Mouse (Mus musculus): ENCODE measurements around the gene Clec4a1.
A peak's percentile ranks its signal among the peaks of the same experiment; 100 is the strongest.

Clec4a1 gene

GRCm38 (mm10) chr6:122921451-122921850 lies at the start of gene Clec4a1:
Clec4a1 (plus strand) TSS chr6:122921848.
- no peak for DNase-seq (ENCODE audit: low spot score in 2 of 2)

DNA sequence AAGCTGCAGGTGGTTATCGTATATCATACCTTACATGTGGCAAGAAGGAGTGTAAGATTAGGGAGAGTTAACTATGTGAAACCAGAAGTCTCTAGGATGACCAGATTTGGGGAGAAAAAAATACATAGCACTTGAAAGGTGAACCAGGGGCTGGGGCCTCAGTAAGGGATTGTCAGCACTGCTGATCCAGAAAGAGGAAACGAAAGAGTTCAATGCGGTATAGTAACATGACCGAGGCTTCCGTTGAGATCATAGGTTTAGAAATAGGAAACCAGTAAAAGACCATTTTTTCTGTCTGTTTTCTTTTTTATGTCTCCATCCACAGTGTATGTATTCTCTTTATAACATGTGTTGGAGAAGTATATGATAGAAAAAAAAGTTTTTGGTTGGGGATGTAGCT lies 48.8 kb upstream of the Clec4a1 start:
- DNase-seq (ENCODE audit: low spot score in 2 of 2): no peak

DNA sequence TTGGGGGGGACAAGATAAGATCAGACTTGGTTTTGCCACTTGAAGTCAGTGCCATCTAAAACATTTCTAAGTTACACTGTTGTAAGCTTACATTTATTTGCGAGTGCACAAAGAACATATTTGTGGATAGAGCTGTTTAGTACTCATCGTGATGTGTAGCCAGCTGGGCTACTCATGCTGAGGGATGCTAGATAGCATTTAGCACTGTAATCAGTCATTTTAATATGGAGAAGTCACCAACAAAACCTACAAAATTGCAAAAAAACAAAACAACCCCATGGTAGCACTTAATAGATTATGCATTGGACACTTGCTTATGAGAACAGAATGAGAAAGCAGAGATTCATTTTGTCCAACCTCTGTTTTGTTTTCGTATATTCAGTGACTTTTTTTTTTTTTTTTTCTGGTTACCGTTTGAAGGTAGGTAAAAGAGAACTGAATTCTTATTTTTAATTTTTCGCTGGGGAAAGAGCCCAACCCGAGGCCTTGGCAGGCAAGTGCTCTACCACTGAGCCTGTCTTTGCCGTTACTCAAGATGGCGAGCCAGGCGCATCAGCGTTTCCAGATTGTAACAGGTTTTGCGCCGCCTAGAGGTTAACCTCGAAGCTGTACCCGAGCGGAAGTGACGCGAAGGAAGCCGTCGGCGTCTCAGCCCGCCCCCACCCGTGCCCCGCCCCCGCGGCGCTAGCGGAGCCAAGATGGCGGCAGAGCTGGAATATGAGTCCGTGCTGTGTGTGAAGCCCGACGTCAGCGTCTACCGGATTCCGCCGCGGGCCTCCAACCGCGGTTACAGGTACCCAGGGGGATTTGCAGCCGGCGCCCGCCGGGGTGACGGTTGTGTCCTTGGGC lies 47.6 kb upstream of the Clec4a1 start, which contains the start of gene Necap1:
Gene Necap1, plus strand, starts transcription at position 604 of the 849 bp plus-strand sequence.
- DNase-seq (ENCODE audit: low spot score in 2 of 2): peak; percentile 93 to 98

DNA sequence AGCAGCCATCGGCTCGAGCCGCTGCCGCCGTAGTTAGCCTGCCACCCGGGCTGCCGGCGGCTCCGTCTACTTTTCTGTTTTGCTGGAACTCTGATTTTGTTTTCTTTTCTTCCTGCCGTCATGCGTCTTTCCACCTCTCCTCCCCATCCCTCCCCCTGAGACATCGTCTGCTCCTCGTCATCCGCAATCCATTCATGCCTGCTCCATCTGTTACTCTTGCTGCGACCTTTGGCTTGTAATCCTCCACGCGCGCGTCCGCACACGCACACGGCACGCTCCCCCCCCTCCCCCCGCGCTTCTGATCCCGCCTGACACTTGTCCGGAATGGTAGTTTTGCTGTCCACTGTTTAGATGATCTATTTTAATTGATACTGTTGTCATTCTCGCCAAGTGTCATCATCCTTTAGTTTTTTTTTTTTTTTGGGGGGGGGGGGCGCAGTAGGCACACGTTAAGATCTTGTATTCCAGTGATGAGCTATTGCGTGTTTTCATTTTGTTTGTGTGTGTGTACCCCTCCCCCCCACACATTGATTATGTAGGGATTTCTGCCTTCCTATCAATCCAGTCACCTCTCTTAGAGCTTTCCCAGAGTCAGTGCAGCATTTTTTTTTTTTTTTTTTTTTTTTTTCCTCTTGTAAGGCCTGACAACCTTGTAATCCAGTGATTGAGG lies 46.8 kb upstream of the Clec4a1 start:
- DNase-seq (ENCODE audit: low spot score in 2 of 2): no peak

GRCm38 (mm10) chr6:122879141-122879735 lies 42.4 kb upstream of the Clec4a1 start:
- DNase-seq (ENCODE audit: low spot score in 2 of 2): no peak

DNA sequence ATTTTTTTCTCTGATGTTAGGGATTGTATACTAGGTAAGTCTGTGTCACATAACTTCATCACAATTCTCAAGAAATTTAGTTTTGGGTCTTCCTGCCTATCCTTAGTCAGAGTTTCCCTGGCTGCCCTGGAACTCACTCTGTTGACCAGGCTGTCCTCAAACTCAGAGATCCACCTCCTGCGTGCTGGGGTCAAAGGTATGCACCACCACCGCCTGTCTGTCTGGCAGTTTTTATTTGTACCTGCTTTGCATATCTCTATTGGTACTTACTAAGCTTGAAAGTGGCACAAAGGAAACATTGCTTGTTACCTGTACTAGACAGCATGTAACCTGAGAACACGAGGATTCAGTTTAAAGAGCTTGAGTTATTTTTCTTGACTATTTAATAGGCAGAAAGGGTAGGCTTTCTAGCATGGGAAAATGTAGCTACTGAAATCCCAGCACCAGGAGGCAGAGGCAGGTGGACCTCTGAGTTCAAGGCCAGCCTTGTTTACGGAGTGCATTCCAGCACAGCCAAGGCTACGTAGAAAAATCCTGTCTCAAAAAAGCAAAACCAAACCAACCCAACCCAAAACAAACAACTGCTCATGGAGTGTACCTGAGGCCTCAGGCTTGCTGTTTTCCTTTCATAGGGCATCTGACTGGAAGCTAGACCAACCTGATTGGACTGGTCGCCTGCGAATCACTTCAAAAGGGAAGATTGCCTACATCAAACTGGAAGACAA lies 41.7 kb upstream of the Clec4a1 start:
- DNase-seq (ENCODE audit: low spot score in 2 of 2): no peak

DNA sequence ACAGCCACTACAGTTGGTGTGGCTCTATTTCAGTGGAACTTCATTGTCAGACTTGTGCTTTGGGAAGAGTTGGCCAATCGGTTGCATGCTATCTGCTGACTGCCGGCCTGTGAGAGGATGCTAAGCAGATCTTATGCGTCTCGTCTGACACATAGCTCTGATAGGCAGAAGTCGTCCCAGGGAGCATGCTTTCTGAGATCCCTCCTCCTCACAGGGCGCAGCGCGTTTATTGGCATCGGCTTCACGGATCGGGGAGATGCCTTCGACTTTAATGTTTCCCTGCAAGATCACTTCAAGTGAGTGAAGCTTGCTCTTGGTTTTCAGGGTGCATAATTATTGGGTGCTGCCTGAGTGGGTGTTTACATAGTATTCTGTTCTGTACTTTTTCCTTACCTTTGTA lies 40.4 kb upstream of the Clec4a1 start:
- no peak for DNase-seq (ENCODE audit: low spot score in 2 of 2)

GRCm38 (mm10) chr6:122883603-122884002 lies 38.0 kb upstream of the Clec4a1 start:
- DNase-seq (ENCODE audit: low spot score in 2 of 2): no peak

DNA sequence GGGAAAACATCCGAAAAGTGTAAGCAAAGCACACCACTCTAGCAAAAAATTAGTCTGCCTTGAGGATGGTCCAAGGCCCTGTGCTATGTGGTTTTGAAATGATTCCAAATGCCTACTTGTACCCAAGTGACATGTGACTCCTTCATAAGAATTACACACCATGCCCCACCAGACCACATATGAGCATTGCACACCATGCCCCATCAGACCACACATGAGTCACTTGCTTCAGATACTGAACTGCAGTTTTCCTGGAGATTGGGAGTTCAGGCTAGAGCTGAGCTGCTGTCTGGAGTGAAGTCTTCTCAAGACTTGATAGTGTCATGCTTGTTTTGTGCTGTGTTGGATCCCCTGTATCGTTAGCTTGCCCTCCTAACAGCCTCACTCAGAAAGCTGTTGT lies 32.0 kb upstream of the Clec4a1 start:
- peak in 1 of 2 experiments; percentile 2 for DNase-seq (ENCODE audit: low spot score in 2 of 2)

- peak in 1 of 2 experiments; percentile 61 for DNase-seq (ENCODE audit: low spot score in 2 of 2)
Observed at GRCm38 (mm10) chr6:122892442-122893049, 29.1 kb upstream of the Clec4a1 start.

DNA sequence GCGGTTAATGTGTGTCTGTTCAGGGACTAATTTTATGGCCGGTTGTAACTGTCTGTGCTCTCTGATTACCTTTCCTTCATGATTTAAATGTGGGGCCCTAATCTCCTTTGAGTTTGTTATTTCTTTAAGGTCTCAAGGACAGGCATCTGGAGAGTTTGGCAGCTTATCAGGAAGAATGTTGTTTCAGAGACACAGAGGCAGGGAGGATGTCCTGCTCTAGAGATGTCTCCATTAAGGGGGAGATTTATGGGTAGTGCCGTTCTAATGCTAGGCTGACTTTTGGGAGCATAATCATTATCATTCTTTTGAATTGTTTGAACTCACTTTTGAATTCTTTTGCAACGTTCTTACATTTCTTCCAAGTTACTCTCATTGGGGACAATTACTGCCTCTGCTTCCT lies 1.7 kb upstream of the Clec4a1 start:
- DNase-seq (ENCODE audit: low spot score in 2 of 2): no peak

GRCm38 (mm10) chr6:122934845-122935244 lies 13.2 kb downstream of the Clec4a1 start:
- no peak for DNase-seq (ENCODE audit: low spot score in 2 of 2)

- DNase-seq (ENCODE audit: low spot score in 2 of 2): no peak
Observed at GRCm38 (mm10) chr6:122939618-122940017, 18.0 kb downstream of the Clec4a1 start.

- DNase-seq (ENCODE audit: low spot score in 2 of 2): no peak
Observed at GRCm38 (mm10) chr6:122946760-122947159, 25.1 kb downstream of the Clec4a1 start.

GRCm38 (mm10) chr6:122952401-122952800 lies 30.8 kb downstream of the Clec4a1 start, which contains the start of gene Clec4a3:
Clec4a3 (plus strand) TSS chr6:122952515.
- peak; percentile 5 to 8 for DNase-seq (ENCODE audit: low spot score in 2 of 2)

DNA sequence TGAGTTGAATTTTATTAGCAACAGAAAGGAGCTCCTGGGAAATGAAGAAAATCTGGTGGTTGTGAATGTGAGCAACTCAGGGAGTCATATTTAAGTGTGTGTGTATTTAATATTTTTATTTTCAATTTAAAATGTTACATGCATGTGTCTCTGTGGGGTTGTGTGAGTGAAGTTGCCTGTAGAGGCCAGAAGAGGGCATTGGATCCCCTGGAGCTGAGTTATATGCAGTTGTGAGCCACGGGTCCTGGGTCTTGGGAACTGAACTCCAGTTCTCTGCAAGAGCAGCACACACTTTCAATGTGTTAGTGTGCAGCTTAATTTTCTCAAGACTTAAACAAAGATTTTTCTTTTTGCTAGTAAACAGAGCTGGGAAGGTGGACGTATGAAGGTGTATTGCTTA lies 42.9 kb downstream of the Clec4a1 start:
- DNase-seq (ENCODE audit: low spot score in 2 of 2): no peak

DNA sequence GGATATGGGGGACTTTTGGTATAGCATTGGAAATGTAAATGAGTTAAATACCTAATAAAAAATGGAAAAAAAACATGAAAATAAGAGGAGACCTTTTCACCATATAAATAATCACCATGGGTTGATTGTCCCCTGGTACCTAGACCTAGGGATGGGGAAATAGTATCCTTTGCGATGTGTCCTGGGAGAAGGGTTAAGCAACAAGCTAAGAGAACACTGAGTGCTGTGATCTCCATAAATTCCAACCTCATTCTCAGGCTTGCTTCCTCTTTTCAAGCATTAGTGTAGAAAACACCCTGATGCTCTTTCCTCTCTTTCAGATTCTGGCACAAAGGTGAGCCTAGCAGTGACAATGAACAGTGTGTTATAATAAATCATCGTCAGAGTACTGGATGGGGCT lies 47.4 kb downstream of the Clec4a1 start:
- DNase-seq (ENCODE audit: low spot score in 2 of 2): no peak

All from frontal cortex, postnatal 10 days (tissue).